Mouse (Mus musculus): ENCODE measurements around the gene Arpc3. TPM values are rescaled to one million over a fixed set of nuclear protein-coding genes. Genes with fewer than 3 reads are reported as not detected.

Gene Arpc3
- total RNA-seq, 2 experiments from 2014 or later, result 164 to 180 TPM

Other genes starting within 250 kb of the Arpc3 start
- 100 to 1,000 TPM; 211 to 221 TPM for gene Ppp1cc, start 233.6 kb upstream of the Arpc3 start, total RNA-seq (2021)
- gene Hvcn1, start 185.1 kb upstream of the Arpc3 start, total RNA-seq (2021), result 1 to 10 TPM; 4.1 to 5.8 TPM
- gene Tctn1, start 127.4 kb upstream of the Arpc3 start, total RNA-seq (2021), result 10 to 100 TPM; 23.4 to 24.3 TPM
- gene Pptc7, start 107.5 kb upstream of the Arpc3 start, total RNA-seq (2021), result 10 to 100 TPM; 33.1 to 36.7 TPM
- 1 to 10 TPM; 4.9 to 5.4 TPM for gene Rad9b, start 37.6 kb upstream of the Arpc3 start, total RNA-seq (2021)
- 100 to 1,000 TPM; 127 to 134 TPM for gene Vps29, start 37.5 kb upstream of the Arpc3 start, total RNA-seq (2021)
- 10 to 100 TPM; 34.9 to 41.1 TPM for gene Gpn3, start 20.0 kb upstream of the Arpc3 start, total RNA-seq (2021)
- gene Fam216a, start 19.5 kb upstream of the Arpc3 start, total RNA-seq (2021), result 10 to 100 TPM; 43.4 to 45.3 TPM
- gene Anapc7, start 29.8 kb downstream of the Arpc3 start, total RNA-seq (2021), result 10 to 100 TPM; 54.5 to 60.0 TPM
- gene Atp2a2, start 110.3 kb downstream of the Arpc3 start, total RNA-seq (2021), result 100 to 1,000 TPM; 190 to 196 TPM
- 10 to 100 TPM; 20.2 to 24.3 TPM for gene Ift81, start 222.6 kb downstream of the Arpc3 start, total RNA-seq (2021)